Mouse (Mus musculus) ZHBTc4 (cell line): Measurements from ENCODE around the gene Tle2.

Experiments used
- DNase-seq: peaks from one replicate; pipeline ENCODE4 v3.0.0-alpha.2; 2011; ENCODE audit warnings: low read depth, low spot score

The Tle2 gene

DNA sequence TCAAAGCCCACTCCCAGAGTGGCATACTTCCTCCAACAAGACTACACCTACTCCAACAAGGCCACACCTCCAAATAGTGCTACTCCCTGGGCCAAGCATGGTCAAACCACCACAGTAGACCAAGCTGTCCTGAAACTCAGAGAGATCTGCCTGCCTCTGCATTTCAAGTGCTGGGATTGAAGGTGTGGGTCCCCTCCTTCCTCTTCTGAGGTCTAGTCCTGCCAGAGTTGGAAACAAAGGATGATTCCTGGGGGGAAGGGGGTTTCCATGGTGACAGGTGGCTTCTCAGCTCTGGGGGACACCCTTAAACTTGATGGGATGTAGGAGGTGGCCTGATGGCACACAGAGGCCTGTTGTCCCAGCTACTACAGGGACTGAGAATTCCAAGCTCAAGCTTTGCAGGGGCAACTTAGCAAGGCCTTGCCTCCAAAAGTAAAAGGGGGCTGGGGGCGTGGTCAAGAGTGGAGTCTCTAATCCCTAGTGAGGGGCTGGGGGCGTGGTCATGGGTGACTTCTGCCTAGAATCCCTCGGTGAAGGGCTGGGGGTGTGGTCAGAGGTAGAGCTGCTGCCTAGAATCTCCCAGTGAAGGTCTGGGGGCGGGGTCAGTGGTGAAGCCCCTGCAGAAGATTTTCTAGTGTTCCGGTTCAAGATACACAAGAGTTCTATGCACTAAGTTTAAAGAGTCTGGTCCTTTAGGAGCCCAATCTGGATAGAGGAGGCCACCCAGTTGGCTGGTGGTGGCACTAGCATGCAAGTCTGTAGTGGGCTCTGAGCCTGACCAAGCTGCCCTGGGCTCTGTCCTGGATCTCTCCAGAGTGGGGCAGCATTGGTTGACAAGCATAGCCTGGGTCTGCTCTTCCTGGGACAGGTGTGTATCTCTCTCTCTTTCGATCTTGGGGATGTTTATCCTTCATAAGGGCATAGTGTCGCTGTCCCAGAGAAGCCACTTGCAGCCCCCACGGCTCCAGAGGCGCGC, at the start of gene Tle2:
TSS of gene Tle2 (plus strand) at position 481 of the 976 bp plus-strand sequence.
- peak; percentile 64 for DNase-seq

GRCm38 (mm10) chr10:81525017-81525694, 49.2 kb upstream of the Tle2 start:
- peak; percentile 54 for DNase-seq

- DNase-seq = peak; percentile 82
Observed at GRCm38 (mm10) chr10:81526779-81527178, 47.6 kb upstream of the Tle2 start.

DNA sequence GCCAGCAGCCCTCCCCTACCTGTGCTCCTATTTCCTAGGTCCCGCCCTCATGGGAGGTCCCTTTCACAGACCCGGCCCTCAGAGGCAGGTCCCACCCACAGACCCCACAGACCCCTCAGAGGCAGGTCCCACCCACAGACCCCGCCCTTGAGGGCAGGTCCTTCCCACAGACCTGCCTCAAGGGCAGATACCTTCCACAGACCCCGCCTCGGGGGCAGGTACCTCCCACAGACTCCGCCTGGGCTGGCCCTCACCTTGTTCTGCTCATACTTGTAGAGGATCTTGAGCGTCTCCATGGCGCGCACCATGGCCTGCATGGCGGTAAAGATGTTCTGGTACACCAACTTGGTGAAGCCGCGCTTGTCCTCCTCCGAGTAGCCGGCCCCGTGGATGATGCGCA, 39.5 kb upstream of the Tle2 start:
- DNase-seq = peak; percentile 89

DNA sequence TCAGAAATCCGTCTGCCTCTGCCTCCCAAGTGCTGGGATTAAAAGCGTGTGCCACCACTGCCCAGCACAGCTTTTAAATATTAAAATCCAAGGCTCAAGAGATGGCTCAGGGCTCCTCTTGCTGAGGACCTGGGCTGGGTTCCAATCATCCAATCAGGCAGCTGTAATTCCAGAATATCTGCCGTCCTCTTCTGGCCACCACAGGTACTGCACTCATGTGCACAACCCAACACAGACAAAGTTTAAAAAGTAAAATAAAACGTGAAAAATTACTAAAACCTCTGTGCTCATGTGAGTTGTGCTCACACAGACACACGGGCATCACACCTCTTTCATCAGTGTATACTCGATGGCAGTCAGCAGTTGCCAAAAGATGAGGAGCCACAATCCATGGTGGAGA, 37.6 kb upstream of the Tle2 start:
- peak; percentile 59 for DNase-seq

GRCm38 (mm10) chr10:81537429-81537828, 36.9 kb upstream of the Tle2 start:
- DNase-seq = no peak

DNA sequence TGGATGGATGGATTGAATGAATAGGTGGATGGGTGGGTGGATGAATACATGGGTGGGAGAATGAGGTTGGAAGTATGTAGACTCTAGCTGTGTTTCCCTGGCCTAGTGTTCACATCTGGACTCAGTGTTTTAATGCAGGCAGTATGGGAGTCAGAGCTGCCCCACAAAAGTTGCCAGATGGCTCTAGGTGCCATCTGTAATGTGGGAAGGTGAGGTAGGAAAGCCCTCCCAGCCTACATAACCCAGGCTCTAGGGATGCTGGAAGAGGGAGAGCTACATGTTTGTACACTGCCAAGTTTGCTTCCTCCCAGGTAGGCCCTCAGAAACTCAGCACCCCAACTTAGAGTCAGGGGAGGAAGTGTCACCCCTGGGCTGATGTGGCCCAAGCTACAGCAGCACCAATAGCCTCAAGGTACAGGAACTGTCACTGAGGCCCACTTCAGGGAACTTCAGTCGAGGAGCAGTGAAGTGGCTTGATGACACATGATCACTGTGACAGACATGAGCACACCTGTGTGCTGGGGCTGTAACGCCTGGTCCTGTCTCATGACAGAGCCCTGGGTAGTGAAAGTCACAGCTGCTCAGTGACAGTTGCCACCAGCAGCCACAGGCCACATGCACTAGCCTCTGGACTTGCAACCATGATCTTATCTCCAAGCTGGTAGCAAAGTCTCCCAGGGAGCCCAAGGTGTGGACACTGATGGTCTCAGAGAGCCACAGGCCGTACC, 35.9 kb upstream of the Tle2 start:
- no peak for DNase-seq

- no peak for DNase-seq
Observed at GRCm38 (mm10) chr10:81541363-81541762, 33.0 kb upstream of the Tle2 start.

- no peak for DNase-seq
Observed at GRCm38 (mm10) chr10:81541803-81542202, 32.6 kb upstream of the Tle2 start.

GRCm38 (mm10) chr10:81542727-81543460, 31.5 kb upstream of the Tle2 start:
- DNase-seq = no peak

- DNase-seq = no peak
Observed at GRCm38 (mm10) chr10:81543633-81544032, 30.7 kb upstream of the Tle2 start.

- DNase-seq = peak; percentile 54
Observed at GRCm38 (mm10) chr10:81544296-81545160, 29.8 kb upstream of the Tle2 start.

DNA sequence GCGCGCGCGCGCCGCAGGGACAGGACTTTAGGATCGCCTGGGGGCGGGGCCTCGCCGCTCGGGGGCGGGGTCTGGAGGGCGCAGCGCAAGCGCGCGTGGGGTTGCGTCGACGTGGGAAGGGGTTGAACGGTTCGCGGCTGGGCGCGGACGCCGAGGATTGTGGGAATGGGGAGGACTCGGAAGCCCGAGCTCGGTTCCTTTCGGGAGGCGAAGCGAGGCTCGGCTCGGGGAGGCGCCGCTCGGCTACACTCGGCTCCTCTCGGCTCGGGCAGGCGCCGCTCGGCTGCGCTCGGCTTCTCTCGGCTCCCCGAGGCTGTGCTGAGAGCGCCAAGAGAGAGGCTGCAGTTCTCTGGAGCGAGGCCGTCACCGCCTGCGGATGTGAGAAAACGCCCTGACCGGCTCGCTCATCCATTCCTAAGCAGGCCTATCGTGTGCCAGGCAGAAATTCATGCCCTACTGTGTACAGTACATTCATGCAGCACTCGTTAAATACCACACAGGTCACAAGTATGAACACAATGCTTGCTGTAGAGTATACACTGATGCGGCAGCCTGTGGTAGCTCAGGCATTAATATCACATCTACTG, 29.1 kb upstream of the Tle2 start, which contains the start of gene Gna11:
TSS of gene Gna11 (minus strand) at position 30 of the 587 bp plus-strand sequence.
- peak; percentile 97 for DNase-seq

GRCm38 (mm10) chr10:81546332-81546731, 28.0 kb upstream of the Tle2 start:
- no peak for DNase-seq

- DNase-seq = no peak
Observed at GRCm38 (mm10) chr10:81546788-81547571, 27.4 kb upstream of the Tle2 start.

DNA sequence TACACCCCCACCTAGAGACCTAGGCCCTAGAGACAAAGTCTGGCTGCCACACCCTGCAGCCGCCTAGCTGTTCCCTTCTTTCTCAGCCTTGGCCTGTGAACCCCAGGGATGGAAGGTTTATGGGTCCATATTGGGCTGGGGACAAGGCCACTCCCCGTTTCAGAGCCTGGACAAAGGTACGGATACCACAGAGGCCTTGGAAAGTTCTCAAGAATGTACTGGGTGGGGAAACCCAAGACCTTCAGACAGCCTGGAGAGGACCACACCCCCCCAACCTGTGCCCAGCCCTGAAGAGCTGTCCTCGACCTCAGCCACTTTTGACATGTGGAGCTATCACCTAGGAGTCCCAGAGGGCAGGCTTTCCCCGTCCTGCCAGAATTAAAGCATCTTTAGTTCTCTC, 25.4 kb upstream of the Tle2 start:
- DNase-seq = no peak

DNA sequence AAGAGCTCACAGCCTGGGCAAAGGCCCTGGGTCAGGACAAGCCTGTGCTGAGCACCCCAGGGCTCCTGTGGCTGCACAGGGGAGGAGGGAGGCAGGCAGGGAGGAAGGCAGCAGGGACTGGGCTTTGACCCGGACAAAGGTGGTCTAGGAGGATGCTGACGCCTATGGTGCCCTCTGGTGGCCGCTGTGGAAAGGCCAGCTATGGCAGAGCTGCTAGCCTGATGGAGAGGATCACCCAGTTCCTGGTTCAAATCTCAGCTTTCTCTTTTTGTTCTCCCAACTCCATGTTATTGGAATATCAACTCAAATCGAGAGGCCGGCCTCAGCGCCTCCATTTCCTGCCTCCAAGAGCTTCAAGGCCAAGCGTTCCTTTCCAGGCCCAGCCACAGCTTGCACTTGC, 24.1 kb upstream of the Tle2 start:
- DNase-seq = peak; percentile 89

- DNase-seq = peak; percentile 91
Observed at GRCm38 (mm10) chr10:81551597-81552102, 22.7 kb upstream of the Tle2 start.

- peak; percentile 85 for DNase-seq
Observed at GRCm38 (mm10) chr10:81553232-81553631, 21.1 kb upstream of the Tle2 start.
